Mouse (Mus musculus): ENCODE data around the gene Mamdc2.
A peak's percentile ranks its signal among the peaks of the same experiment; 100 is the strongest.

The Mamdc2 gene

DNA sequence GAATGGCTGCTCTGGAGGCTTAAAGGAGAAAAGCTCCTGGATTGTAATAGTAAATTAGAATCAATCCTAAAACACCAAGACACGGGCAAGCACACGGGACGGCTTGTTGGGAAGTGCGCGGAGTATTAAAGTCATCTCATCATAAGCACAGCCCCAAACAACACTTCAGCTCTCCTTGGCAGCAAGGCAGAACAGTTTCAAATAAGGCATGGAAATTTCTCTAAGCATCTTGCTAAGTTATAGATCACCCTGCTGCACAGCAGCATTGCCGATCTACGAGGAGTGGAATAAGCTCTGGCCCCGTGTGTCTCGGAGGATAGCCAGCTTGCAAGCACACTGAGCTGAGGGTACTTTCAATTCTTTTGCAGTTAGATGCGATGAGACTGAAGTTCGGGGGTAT lies 13.8 kb downstream of the Mamdc2 start:
- no peak for DNase-seq

GRCm38 (mm10) chr19:23417668-23418067 lies 30.6 kb downstream of the Mamdc2 start:
- DNase-seq: no peak

DNA sequence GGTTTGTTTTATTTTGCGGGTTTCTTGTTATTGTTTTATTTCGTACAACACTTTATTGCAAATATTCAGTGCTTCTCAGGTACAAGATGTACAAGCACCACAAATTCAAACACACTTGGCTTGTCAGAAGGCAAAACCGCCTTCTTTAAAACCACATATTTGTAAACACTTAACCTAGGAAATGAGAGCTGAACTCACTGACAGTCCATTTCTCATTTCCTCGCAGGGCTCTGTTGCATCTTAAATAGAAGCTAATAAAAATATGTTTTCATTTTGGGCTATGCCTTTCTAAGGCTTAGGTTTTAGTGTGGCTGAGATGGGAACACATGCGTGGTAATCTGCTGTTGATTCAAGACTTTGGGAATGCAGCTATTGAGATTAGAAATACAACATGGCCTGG lies 37.4 kb downstream of the Mamdc2 start:
- no peak for DNase-seq

- peak; percentile 12 for DNase-seq
Measured at GRCm38 (mm10) chr19:23410328-23410727, 37.9 kb downstream of the Mamdc2 start.

DNA sequence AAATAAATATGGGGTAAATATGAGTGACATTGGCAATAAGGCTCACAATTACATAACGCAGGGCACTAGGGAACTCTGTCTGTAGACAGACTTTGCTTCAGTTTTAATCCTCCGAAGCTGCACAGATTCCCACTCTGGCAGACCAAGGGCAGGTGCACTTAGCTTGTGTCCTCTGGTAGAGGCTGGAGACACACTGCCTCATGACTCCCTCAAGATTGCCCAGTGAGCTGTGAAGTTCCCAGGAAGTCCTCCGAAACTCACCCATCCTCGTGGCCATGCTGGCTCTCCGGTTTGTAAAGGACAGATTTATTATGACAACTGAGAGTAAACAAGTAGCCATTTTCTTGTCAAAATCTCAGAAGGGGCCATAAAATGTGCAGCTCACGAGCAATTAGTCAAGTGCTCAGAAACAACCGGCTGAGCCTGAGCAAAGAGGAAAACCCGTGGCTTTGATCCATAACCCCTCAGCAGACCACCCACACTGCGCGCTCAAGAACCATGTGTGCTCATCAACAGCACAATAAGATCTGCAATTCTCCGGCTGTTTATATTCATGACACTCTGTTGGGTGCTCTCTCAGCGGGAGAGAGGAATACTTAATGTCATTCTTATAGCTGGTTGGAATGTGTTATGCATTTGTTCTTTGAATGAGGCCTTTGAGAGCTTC lies 46.6 kb downstream of the Mamdc2 start:
- DNase-seq: peak; percentile 49

GRCm38 (mm10) chr19:23400485-23400884 lies 47.8 kb downstream of the Mamdc2 start:
- DNase-seq: no peak

- peak; percentile 34 for DNase-seq
Measured at GRCm38 (mm10) chr19:23395956-23396355, 52.3 kb downstream of the Mamdc2 start.

- no peak for DNase-seq
Measured at GRCm38 (mm10) chr19:23394597-23394996, 53.6 kb downstream of the Mamdc2 start.

- DNase-seq: peak; percentile 15
Measured at GRCm38 (mm10) chr19:23388862-23389272, 59.4 kb downstream of the Mamdc2 start.

DNA sequence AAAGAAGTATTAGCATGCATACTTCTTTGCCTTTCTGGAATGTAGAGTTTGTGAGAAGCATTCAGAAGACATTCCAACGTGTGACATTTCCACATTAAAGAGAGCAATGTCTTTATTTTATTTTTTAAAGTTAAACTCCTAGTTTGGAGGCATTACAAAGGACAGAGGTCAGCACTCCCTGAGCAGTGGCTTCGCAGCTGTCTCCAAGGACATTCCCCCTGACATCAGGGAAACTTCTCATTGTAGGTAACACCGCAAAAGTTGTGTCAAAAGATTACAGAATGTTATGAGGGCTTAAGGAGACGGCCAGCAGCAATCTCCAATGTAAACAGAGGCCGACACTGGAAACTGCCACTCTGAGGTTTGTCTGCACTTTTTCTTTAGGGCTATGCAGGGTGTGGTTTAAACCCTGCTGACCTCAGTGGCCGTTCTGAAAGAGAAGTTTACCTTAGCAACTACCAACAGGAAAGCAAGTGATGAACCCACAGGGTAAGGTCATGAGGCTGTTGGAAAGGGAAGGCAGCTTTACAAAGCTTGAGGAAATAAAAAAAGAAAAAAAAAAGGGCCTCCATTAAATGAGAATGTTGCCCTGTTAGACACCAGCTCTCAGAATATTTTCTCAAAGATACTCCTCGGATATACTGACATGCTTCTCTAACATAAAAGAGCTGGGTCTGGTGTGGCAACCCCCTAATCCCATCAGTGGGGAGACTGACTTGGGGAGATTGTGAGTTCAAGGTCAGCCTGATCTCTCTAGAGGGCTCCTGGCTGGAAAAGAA lies 60.0 kb downstream of the Mamdc2 start:
- DNase-seq: peak; percentile 16

GRCm38 (mm10) chr19:23382396-23382795 lies 65.8 kb downstream of the Mamdc2 start:
- no peak for DNase-seq

DNA sequence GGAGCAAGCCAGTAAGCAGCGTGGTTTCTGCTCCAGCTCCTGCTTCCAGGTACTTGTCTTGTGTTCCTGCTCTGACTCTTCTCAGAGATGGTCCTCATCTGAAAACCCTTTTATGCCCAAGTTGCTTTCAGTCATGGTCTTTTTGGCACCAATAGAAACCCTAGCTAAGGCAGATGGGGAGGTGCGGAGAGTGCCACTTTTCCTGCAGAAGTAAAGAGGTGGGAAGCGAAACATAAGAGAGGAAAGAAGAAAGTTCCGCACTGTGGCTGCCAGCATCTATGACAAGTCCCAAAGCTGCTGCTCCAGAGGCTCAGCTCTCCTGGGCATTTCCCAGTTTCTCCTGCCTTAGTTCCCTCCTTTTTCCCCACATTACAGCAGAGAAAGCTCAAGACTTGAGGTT lies 67.3 kb downstream of the Mamdc2 start:
- DNase-seq: no peak

- no peak for DNase-seq
Measured at GRCm38 (mm10) chr19:23379752-23380504, 68.3 kb downstream of the Mamdc2 start.

GRCm38 (mm10) chr19:23376536-23377201 lies 71.6 kb downstream of the Mamdc2 start:
- no peak for DNase-seq

DNA sequence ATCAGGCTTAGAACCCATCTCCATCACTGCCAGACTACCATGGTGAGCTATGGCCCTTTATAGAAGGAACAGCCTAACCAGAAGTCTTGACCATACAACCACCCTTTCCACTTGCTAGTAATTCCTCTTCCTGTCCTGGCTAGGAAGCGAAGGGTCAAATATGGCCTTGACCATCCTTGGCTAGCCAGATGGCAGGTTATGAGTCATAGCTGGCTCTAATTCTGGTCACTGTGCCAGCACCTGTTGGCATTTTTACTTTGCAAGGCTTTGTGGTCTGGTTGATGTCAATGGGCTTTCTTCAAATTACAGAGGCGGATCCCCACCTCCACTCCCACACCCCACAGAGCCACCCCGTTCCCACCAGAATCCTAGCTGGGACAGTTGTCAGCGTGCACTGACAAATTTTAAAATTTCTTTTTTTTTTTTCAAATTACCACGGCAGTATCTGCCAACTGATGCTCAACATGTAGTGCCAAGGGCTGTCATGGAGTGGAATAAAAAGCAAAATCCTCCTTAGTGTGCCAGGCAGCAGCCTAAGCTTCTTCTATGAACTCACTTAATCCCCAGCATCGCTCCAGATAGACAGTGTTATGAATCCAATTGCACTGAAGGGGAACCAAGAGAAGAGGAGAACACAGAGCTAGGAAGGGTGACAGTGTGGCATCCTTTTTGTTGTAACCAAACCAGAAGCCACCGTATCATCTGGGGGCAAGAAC lies 73.1 kb downstream of the Mamdc2 start:
- no peak for DNase-seq

DNA sequence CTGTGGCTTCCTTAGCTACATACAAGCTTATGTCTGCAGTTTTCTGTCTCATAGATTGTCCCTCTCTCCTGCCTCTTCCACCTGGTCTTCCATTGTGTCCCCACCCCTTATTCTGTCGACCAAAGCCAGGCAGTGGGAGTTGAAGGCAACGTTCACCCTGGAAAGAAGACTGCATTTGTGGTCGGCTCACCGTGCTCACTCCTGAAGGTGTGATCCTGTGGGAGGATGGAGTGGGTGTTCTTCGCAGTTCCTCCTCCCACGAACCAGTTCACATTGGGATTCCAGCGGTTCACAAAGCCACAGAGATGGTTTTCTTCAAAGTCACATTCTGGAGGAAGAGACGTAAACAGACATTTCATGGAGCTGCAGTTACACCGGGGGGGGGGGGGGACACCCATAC lies 74.5 kb downstream of the Mamdc2 start:
- no peak for DNase-seq

DNA sequence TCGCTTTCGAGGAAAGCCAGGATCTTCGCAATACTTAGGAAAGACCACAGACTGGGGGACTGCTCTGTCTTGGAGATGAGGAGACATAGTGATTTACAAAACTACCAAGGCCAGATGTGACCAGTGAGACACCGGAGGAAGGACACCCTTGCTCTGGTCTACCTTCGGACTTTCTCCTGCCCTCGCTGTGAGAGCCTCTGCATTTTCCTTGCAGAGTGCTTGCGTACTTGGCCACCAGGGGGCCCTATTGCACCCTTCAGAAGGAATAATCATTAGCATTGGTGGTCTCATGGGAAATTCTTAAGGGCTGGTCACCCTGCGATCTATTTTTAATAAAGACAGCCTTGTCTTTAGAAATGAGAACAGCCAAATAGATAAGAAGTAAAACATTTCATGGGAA lies 75.0 kb downstream of the Mamdc2 start:
- DNase-seq: peak; percentile 84

GRCm38 (mm10) chr19:23369275-23369674 lies 79.0 kb downstream of the Mamdc2 start:
- DNase-seq: no peak

DNA sequence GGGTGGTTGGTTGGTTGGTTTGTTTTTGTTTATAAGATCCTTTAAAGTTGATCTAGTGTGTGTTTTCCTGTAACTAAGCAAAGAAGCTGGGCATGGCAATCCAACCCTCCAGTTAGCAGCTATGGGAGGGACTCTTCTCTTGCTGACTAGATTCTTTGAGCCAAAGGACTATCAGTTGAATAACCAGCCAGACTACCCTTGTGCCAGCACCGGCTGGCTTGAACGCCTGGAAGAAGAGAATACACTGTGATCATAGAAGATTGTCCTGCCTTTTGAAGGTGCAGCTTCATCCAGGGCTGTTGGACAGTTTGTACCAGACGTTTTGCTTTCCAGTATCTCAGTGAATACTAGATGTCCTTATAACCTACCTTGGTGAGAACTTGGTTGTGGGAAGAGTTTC lies 86.2 kb downstream of the Mamdc2 start:
- DNase-seq: no peak

DNA sequence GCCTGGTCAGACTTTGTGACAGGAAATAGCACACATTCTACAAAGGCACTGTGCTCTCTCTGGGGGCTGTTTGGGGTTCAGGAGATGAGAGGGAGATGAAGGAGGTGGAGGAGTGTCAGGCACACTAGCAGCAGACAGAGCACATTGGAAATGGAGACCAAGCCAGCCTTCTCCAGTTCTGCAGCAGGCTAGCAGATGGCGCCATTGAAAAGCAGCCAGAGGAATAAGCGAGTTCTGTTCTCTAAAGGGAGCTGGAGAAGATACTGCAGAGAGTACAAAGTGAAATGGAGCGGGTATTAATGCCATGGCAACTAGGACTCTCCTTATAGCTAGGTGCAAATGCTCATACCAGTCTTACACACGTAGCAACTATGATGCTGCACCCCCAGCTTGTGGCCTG lies 87.1 kb downstream of the Mamdc2 start:
- no peak for DNase-seq

GRCm38 (mm10) chr19:23360536-23360935 lies 87.7 kb downstream of the Mamdc2 start:
- no peak for DNase-seq

DNA sequence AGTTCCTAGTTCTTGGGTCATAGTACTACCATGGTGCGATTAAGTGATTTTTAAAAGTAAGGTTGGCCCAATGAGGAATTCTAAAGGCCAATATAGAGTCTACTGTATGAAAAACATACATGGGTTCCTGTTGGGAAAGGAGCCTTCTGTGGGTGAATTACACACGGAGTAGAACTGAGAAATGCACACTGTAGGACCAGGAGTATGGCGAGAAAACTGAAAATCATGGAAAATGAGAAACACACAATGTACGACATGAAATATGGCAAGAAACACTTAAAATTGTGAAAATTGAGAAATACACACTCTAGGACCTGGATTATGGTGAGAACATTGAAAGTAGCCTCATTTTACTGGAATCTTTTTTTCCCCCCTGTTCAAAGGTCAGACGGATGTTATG lies 91.0 kb downstream of the Mamdc2 start:
- no peak for DNase-seq

DNA sequence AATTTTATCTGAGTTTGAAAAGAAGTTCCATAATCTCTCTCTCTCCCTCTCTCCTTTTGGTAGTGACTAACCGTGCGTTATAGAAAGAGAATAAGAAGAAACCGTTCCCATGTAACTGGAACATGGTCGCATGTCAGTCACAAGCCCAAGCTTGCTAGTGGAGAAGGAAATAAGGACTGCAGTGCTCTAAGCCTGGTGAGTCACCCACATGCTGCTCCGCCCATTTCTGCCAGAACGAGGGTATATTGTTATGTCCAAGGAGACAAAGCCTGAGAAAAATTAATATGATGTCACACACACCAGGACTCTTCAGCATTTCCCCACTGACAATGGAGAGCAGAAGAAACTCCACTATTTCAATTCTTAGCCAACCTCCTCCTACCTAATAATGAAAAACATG lies 93.5 kb downstream of the Mamdc2 start:
- no peak for DNase-seq
